Mouse (Mus musculus) liver, adult 2 months (tissue): ENCODE results near the gene Kalrn. TPM values are rescaled to one million over a fixed set of nuclear protein-coding genes. Genes with fewer than 3 reads are reported as not detected.

ENCODE experiments used
- DNase-seq: peaks from one replicate; pipeline ENCODE4 v3.0.0-alpha.2; 2011; ENCODE audit warnings: low read depth, low spot score; ENCODE audit errors: extremely low read depth
- H3K27ac ChIP-seq: fragments of 200-500 bp; replicated peaks from 2 replicates; pipeline ENCODE4 v1.5.1; 2012; ENCODE audit warnings: low read depth, mild to moderate bottlenecking, control low read depth, inconsistent platforms, low read length; ENCODE audit not compliant: insufficient read depth
- H3K27me3 ChIP-seq: fragments of 200-500 bp; 2 replicates; pipeline ENCODE4 v1.6.1; 2012; ENCODE audit warnings: mild to moderate bottlenecking, moderate library complexity, low read length, inconsistent platforms; ENCODE audit not compliant: control insufficient read depth, insufficient read depth
- H3K36me3 ChIP-seq: fragments of 200-500 bp; 2 replicates; pipeline ENCODE4 v1.6.1; 2012; ENCODE audit warnings: low read length, inconsistent platforms; ENCODE audit not compliant: control insufficient read depth, insufficient read depth
- H3K4me1 ChIP-seq: fragments of 200-500 bp; 2 replicates; pipeline ENCODE4 v1.6.1; 2011; ENCODE audit warnings: low read length; ENCODE audit not compliant: control insufficient read depth, insufficient read depth
- H3K4me3 ChIP-seq: fragments of 200-500 bp; 2 replicates; pipeline ENCODE4 v1.5.1; 2011; ENCODE audit warnings: low read depth, mild to moderate bottlenecking, control low read depth, low read length, moderate library complexity; ENCODE audit not compliant: insufficient read depth
- H3K79me2 ChIP-seq: fragments of 200-500 bp; 2 replicates; pipeline ENCODE4 v1.6.1; 2012; ENCODE audit warnings: inconsistent platforms, mild to moderate bottlenecking, low read length, moderate library complexity; ENCODE audit not compliant: control insufficient read depth, insufficient read depth
- H3K9ac ChIP-seq: fragments of 200-500 bp; 2 replicates; pipeline ENCODE4 v1.6.1; 2012; ENCODE audit warnings: low read depth, mild to moderate bottlenecking, control low read depth, inconsistent platforms, low read length
- CTCF ChIP-seq: fragments of 200-500 bp; IDR thresholded peaks from 2 replicates; pipeline ENCODE4 v1.5.1; 2011; ENCODE audit warnings: low read depth, low read length, control low read depth
- POLR2A ChIP-seq: fragments of 200-500 bp; IDR thresholded peaks from 2 replicates; pipeline ENCODE4 v1.6.1; 2011; ENCODE audit warnings: low read length, control low read depth; ENCODE audit not compliant: insufficient read depth; ENCODE audit errors: extremely low read depth
- WGBS: fragments of 180-500 bp; shearing (Covaris S2); methylation state at CpG from one replicate; pipeline ENCODE4 v1.1.7; 2018; 5-methylcytosine and 5-hydroxymethylcytosine counted together
- polyA plus RNA-seq: library from polyadenylated mRNA; depleted of rRNA; stranded (reverse); fragments of >200 nt; gene quantifications from 2 replicates; pipeline ENCODE4 v1.2.3, GENCODE M21; 2012
- total RNA-seq: library from RNA; depleted of rRNA; stranded (reverse); fragments of >200 nt; gene quantifications from 2 replicates; pipeline ENCODE4 v1.2.3, GENCODE M21; 2014

The Kalrn gene
- total and polyA plus RNA-seq, 2 experiments: 14.0 to 34.8 TPM

GRCm38 (mm10) chr16:33989106-33989505 lies 584.2 kb downstream of the Kalrn start:
- Histone ChIP-seq H3K27ac (no peak overlapping the region), H3K9ac (no peak overlapping the region), H3K4me3 (no peak overlapping the region), H3K79me2 (no peaks in the 10 kb centered on the region), H3K27me3 (no peaks in the 10 kb centered on the region), H3K36me3 (no peaks in the 10 kb centered on the region), H3K4me1 (no peaks in the 10 kb centered on the region)
- no peak for TF ChIP-seq POLR2A
- TF ChIP-seq CTCF: no peak
- DNase-seq: no peak
- WGBS: 93% methylated on average over 1 of the region's 1 CpGs

DNA sequence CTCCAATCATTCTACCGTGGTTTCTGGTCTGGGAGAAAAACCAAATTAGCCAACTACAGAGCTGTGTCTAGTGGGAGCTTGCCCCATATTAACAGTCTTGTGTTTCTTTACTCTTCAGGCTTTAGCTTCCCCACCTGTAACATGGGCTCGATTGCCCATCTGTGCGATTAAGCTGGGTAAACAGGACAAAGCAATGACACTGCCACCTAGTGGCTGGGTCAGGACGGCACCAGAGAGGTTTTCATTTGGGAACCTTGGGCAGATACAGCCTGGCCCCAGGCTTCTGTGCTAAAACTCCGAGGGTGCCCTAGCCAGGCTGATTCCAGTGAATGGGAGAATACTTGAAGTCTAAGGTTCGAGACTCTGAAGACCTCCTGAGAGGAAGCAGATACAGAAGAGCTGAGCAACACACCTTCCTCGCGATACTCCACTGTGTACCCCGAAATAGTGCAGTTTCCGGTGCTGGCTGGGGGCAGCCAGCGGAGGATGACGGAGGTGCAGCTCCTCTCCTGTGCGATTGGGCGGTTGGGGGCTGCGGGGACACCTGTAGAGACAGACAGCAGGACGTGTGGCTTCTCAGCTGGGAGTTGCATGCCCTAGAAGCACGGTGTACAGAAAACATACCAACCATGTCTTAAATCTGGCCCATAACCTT lies 584.8 kb downstream of the Kalrn start:
- Histone ChIP-seq H3K4me1 (no peaks in the 10 kb centered on the region), H3K79me2 (no peaks in the 10 kb centered on the region), H3K27me3 (no peaks in the 10 kb centered on the region), H3K9ac (no peak overlapping the region), H3K4me3 (no peak overlapping the region), H3K27ac (no peak overlapping the region), H3K36me3 (no peaks in the 10 kb centered on the region)
- no peak for TF ChIP-seq POLR2A
- peak; percentile 87 for TF ChIP-seq CTCF
- peak; percentile 49 for DNase-seq
- 53% methylated on average over 17 of the region's 17 CpGs for WGBS

DNA sequence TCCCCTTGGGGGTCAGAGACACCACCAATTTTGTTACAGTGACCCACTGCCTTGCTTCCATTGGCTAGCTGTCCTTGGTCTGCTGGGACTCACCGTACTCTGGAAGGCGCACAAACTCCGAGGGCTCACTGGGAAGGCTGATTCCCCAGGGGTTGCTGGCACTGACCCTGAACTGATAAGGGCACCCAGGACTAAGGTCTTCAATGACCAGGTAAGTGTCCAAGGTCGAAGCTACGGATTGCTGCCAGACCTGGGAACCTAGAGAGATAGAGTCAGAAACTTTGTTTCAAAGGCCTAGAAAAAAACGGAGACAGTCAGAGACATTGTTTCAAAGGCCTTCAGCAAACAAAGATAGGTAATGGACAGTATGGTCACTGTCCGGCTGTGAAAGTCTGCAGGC lies 586.3 kb downstream of the Kalrn start:
- Histone ChIP-seq H3K4me1 (no peaks in the 10 kb centered on the region), H3K27ac (no peak overlapping the region), H3K9ac (no peak overlapping the region), H3K79me2 (no peaks in the 10 kb centered on the region), H3K36me3 (no peaks in the 10 kb centered on the region), H3K27me3 (no peaks in the 10 kb centered on the region), H3K4me3 (no peak overlapping the region)
- no peak for TF ChIP-seq POLR2A
- TF ChIP-seq CTCF: no peak
- WGBS: 44% methylated on average over 7 of the region's 7 CpGs
- peak; percentile 55 for DNase-seq

GRCm38 (mm10) chr16:33985372-33985771 lies 588.0 kb downstream of the Kalrn start:
- no peak for DNase-seq
- no peaks in the 10 kb centered on the region for H3K79me2 ChIP-seq
- no peak overlapping the region for H3K4me3 ChIP-seq
- H3K27me3 ChIP-seq: no peaks in the 10 kb centered on the region
- no peak overlapping the region for H3K27ac ChIP-seq
- 80% methylated on average over 6 of the region's 6 CpGs for WGBS
- no peaks in the 10 kb centered on the region for H3K36me3 ChIP-seq
- H3K9ac ChIP-seq: no peak overlapping the region
- no peak for TF ChIP-seq CTCF
- TF ChIP-seq POLR2A: no peak
- no peaks in the 10 kb centered on the region for H3K4me1 ChIP-seq

- 98% methylated on average over 6 of the region's 6 CpGs for WGBS
Measured at GRCm38 (mm10) chr16:33983712-33984111, 589.6 kb downstream of the Kalrn start.

GRCm38 (mm10) chr16:33979855-33980254 lies 593.5 kb downstream of the Kalrn start:
- DNase-seq: peak; percentile 35
- 36% methylated on average over 2 of the region's 2 CpGs for WGBS
- H3K27me3 ChIP-seq: no peaks in the 10 kb centered on the region

More at GRCm38 (mm10) chr16:33983712-33984111, 589.6 kb downstream of the Kalrn start:
- TF ChIP-seq CTCF (no peak), POLR2A (no peak)
- H3K79me2 ChIP-seq: no peaks in the 10 kb centered on the region
- H3K4me1 ChIP-seq: peaks cover 3% of the 10 kb centered on the region; the same call in 1 of the 2 replicates
- no peaks in the 10 kb centered on the region for H3K36me3 ChIP-seq
- H3K27me3 ChIP-seq: no peaks in the 10 kb centered on the region
- H3K27ac ChIP-seq: no peak overlapping the region
- DNase-seq: no peak
- no peak overlapping the region for H3K9ac ChIP-seq
- H3K4me3 ChIP-seq: no peak overlapping the region

More at GRCm38 (mm10) chr16:33979855-33980254, 593.5 kb downstream of the Kalrn start:
- TF ChIP-seq POLR2A: no peak
- TF ChIP-seq CTCF: no peak
- H3K4me1 ChIP-seq: peaks cover 3% of the 10 kb centered on the region; the same call in 1 of the 2 replicates
- H3K36me3 ChIP-seq: no peaks in the 10 kb centered on the region
- no peaks in the 10 kb centered on the region for H3K79me2 ChIP-seq
- H3K4me3 ChIP-seq: no peak overlapping the region
- no peak overlapping the region for H3K9ac ChIP-seq
- no peak overlapping the region for H3K27ac ChIP-seq
